Mouse (Mus musculus) limb, embryonic 12.5 days (tissue): ENCODE results near the gene Aebp1. TPM values are rescaled to one million over a fixed set of nuclear protein-coding genes. Genes with fewer than 3 reads are reported as not detected.
"Not testable (repeated sequence)": the region's sequence is repeated elsewhere in the genome, so short reads cannot be mapped to it uniquely, and the experiment has no call there.

Experiments used
- ATAC-seq: fragments of 200-750 bp; cut with Nextera tagmentation; 2 replicates; pipeline ENCODE4 v1.8.0; 2017; ENCODE audit warnings: low read depth, moderate TSS enrichment; ENCODE audit not compliant: insufficient number of reproducible peaks, insufficient read depth, low FRiP score, low TSS enrichment
- H3K27ac ChIP-seq: fragments of 300-500 bp; sonication (generic); 2 replicates; pipeline ENCODE4 v1.5.1; 2016; ENCODE audit warnings: mild to moderate bottlenecking, moderate library complexity
- H3K27me3 ChIP-seq: fragments of 300-500 bp; sonication (generic); 2 replicates; pipeline ENCODE4 v1.6.1; 2016; ENCODE audit warnings: mild to moderate bottlenecking, moderate library complexity
- H3K36me3 ChIP-seq: fragments of 300-500 bp; sonication (generic); 2 replicates; pipeline ENCODE4 v1.6.1; 2016; ENCODE audit warnings: mild to moderate bottlenecking, moderate library complexity
- H3K4me1 ChIP-seq: fragments of 300-500 bp; sonication (generic); replicated peaks from 2 replicates; pipeline ENCODE4 v1.6.1; 2016
- H3K4me2 ChIP-seq: fragments of 300-500 bp; sonication (generic); 2 replicates; pipeline ENCODE4 v1.6.1; 2016; ENCODE audit warnings: mild to moderate bottlenecking, moderate library complexity
- H3K4me3 ChIP-seq: fragments of 300-500 bp; sonication (generic); replicated peaks from 2 replicates; pipeline ENCODE4 v1.5.1; 2016; ENCODE audit warnings: mild to moderate bottlenecking
- H3K9ac ChIP-seq: fragments of 300-500 bp; sonication (generic); replicated peaks from 2 replicates; pipeline ENCODE4 v1.6.1; 2016; ENCODE audit warnings: mild to moderate bottlenecking, moderate library complexity
- H3K9me3 ChIP-seq: fragments of 300-500 bp; sonication (generic); 2 replicates; pipeline ENCODE4 v1.6.1; 2016; ENCODE audit warnings: mild to moderate bottlenecking, moderate library complexity
- WGBS: fragments of 180-500 bp; shearing (Covaris S2); methylation state at CpG from one replicate; pipeline ENCODE4 v1.1.7; 2016; 5-methylcytosine and 5-hydroxymethylcytosine counted together
- polyA plus RNA-seq: library from polyadenylated mRNA; unstranded; fragments of >200 nt; fragmentation: Nextera tagmentation; extraction: Ambion mirVana; gene quantifications from 2 replicates; pipeline ENCODE4 v1.2.1, GENCODE M21; 2016

Gene Aebp1
- polyA plus RNA-seq, 1 experiment from 2014 or later, result 12.5 TPM

DNA sequence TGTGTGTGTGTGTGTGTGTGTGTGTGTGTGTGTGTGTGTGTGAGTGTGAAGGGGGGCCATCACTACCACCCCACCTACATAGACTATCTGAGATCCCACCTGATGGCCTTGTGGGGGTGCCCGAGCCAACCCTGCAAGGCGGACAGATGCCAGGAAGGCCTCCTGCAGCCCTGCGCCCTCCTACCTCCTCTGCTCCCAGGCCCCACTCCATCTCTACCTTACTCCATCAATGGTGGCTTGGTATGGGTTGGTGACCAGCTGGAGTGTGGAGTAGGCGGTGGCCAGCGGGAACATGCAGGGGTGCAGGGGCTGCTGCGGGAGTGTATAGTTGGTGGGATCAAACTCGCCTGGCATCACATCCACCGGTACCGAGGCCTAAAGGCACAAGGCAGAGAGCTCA lies 11.4 kb downstream of the Aebp1 start:
- Histone ChIP-seq H3K4me3 (no peak overlapping the region), H3K9ac (no peak overlapping the region), H3K4me1 (peaks cover 11% of the 10 kb centered on the region), H3K27me3 (no peaks in the 10 kb centered on the region), H3K4me2 (no peak overlapping the region), H3K9me3 (no peaks in the 10 kb centered on the region), H3K27ac (no peak overlapping the region), H3K36me3 (peaks cover 85% of the 10 kb centered on the region)
- WGBS, result 99% methylated on average over 9 of the region's 9 CpGs
- ATAC-seq, result no peak

DNA sequence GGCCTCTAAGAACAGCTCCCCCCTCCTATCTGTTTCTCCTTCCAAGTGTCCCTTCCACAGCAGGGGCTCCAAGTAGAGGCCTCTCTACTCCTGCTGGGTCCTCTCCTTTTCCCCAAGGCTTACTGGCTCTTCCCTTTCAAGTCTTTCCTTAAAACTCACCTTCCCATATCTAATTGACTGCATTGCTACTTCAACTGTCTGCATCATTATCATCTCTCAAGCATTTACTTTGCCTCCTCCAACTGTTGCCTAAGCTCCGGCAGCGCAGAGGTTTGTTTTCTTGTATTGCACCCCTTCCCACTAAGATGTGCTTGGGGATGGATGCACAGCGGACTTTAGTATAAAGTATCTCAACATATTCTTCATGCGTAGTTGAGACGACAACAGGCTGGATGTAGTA lies 15.7 kb downstream of the Aebp1 start:
- Histone ChIP-seq H3K27ac (no peak overlapping the region; the same call in 1 of the 2 replicates), H3K4me1 (peaks cover 16% of the 10 kb centered on the region), H3K9ac (peak overlapping the region; percentile 70), H3K27me3 (no peaks in the 10 kb centered on the region), H3K4me3 (peak overlapping the region; percentile 66), H3K9me3 (no peaks in the 10 kb centered on the region), H3K4me2 (peak overlapping the region; percentile 77), H3K36me3 (peaks cover 42% of the 10 kb centered on the region)
- no peak for ATAC-seq
- 6% methylated on average over 5 of the region's 5 CpGs for WGBS

DNA sequence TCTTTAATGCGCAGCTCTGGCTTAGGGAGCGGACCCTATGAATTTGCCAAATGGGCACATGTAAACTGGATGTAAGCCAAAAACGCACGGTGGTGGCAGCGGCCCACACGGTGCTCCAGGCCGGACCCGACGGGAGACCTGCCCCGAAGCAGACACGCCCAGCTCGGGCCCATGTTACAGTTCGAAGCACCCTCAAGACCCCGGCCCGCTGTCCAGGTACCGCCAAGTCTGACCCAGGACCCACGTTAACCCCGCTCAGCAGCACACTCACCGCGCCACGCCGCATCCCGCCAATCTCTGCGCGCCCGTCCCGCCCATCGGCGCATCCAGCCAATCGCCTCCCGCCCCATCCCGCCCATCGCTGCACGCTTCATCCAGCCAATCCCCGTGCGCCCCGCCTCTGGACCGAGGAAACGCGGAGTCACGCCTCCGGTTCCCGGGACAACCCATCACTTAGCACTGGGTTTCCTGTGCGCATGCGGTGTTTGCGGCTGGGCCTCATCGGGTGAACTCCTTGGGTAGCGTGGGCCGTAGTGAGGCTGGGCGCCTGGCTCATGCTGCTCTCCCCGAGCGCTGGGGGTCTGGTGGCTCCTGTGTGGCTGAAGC lies 16.3 kb downstream of the Aebp1 start, which contains the start of gene Pold2:
Gene Pold2 (minus strand): TSS at position 372 of the 606 bp plus-strand sequence.
- Histone ChIP-seq H3K27me3 (no peaks in the 10 kb centered on the region), H3K9me3 (no peaks in the 10 kb centered on the region), H3K9ac (peak within 1 kb of the TSS; percentile 70), H3K4me1 (peaks cover 16% of the 10 kb centered on the region), H3K4me3 (peak within 1 kb of the TSS; percentile 66), H3K4me2 (peak within 1 kb of the TSS; percentile 77), H3K36me3 (peaks cover 36% of the 10 kb centered on the region), H3K27ac (peak within 1 kb of the TSS; percentile 93)
- under 1% methylated on average over 52 of the region's 52 CpGs for WGBS
- ATAC-seq, result peak; percentile 99

DNA sequence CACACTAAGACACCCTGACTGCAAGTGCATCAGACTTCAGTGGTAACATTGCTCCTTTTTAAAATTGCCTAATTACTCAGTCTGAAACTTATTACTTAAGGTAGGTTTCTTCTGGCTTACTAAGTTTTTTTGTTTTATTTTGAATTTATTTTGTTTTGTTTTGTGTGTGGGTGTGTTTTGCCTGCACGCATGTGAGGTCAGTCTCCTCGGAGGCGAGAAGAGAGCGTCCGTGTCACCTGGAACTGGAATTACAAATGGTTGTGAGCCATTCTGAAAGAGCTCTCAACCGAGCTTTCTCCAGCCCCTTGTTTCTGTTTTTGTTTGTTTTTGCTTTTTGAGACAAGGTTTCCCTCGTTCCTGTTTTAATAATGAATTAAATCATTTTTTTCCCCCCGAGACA lies 16.9 kb downstream of the Aebp1 start:
- H3K9me3 ChIP-seq, result no peaks in the 10 kb centered on the region
- no peaks in the 10 kb centered on the region for H3K27me3 ChIP-seq
- ATAC-seq, result no peak
- peak overlapping the region; percentile 93 for H3K27ac ChIP-seq
- peak overlapping the region; percentile 77 for H3K4me2 ChIP-seq
- H3K9ac ChIP-seq, result no peak overlapping the region; the same call in 1 of the 2 replicates
- peaks cover 16% of the 10 kb centered on the region for H3K4me1 ChIP-seq
- peak overlapping the region; percentile 66 for H3K4me3 ChIP-seq
- peaks cover 30% of the 10 kb centered on the region for H3K36me3 ChIP-seq
- 49% methylated on average over 8 of the region's 8 CpGs for WGBS

DNA sequence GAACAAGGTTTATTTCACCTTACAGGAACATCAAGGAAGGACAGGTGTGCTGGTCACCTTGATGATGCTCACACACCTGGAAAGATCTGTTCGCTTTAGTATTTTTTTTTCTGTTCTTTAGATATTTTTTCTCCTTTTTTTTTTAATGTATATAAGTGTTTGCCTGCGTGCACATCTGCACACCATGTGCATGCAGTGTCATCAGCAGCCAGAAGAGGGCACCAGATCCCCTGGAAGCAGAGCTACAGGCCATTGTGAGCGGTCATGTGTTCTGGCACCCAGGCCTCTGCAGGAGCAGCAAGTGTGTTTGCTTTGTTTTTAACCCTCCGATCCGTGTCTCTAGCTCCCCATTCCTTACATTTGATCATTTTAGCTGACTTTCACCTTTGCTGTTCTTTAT lies 18.2 kb downstream of the Aebp1 start:
- H3K27me3 ChIP-seq, result no peaks in the 10 kb centered on the region
- ATAC-seq, result no peak

DNA sequence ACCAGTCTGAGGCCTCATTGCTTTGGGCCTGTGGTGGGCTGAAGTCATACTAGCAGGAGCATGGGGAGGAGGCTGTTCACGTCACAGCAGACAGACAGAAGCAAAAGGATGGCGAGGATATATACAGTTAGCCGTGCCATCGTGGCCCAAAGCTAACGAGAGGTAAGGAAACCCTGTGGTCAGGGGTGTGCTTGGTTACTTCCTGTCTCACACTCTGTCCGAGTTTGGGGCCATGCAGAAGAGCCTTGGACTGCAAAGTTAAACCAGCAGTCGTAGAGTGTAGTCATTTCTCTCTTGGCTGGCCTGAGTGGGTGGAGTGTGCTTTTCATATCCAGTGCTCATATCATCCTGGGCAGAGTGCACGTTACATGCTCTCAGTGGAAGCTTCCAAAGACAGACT lies 20.8 kb downstream of the Aebp1 start:
- no peak overlapping the region for H3K4me3 ChIP-seq

More for the DNA sequence above, 18.2 kb downstream of the Aebp1 start:
- Histone ChIP-seq H3K36me3 (peaks cover 17% of the 10 kb centered on the region), H3K4me2 (no peak overlapping the region), H3K27ac (no peak overlapping the region), H3K4me1 (peaks cover 16% of the 10 kb centered on the region), H3K4me3 (no peak overlapping the region), H3K9me3 (no peaks in the 10 kb centered on the region), H3K9ac (no peak overlapping the region)
- 55% methylated on average over 5 of the region's 5 CpGs for WGBS

DNA sequence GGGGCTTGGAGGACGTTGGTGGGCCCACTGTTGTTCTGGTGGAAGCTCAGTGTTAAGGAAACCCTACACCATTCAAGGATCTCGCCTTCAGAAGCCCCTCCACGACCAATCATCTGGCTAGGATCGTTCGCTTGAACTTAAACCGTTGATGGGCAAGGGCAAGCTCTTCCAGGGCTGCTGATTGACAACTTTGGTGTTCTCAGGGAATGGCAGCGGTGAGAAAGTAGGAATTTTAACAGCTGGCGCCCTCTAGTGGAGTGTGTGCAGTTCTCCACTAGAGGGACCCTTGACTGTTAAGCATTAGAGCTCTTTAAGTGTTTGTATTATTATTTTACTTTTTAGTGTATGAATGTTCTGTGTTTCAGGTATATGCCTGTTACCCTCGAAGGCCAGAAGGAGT lies 24.4 kb downstream of the Aebp1 start:
- Histone ChIP-seq H3K4me3 (no peak overlapping the region), H3K36me3 (no peaks in the 10 kb centered on the region), H3K4me1 (peaks cover 30% of the 10 kb centered on the region), H3K9me3 (no peaks in the 10 kb centered on the region), H3K9ac (no peak overlapping the region), H3K27ac (0 out of 2 replicates have a peak overlapping the region, but pooled peaks have one; percentile 54), H3K27me3 (no peaks in the 10 kb centered on the region), H3K4me2 (no peak overlapping the region)
- no peak for ATAC-seq
- WGBS, result 22% methylated on average over 9 of the region's 9 CpGs

More for the DNA sequence above, 20.8 kb downstream of the Aebp1 start:
- WGBS, result 71% methylated on average over 8 of the region's 8 CpGs
- Histone ChIP-seq H3K9me3 (no peaks in the 10 kb centered on the region), H3K4me2 (no peak overlapping the region), H3K36me3 (no peaks in the 10 kb centered on the region), H3K27ac (no peak overlapping the region), H3K4me1 (peaks cover 15% of the 10 kb centered on the region), H3K27me3 (no peaks in the 10 kb centered on the region), H3K9ac (no peak overlapping the region)
- no peak for ATAC-seq

DNA sequence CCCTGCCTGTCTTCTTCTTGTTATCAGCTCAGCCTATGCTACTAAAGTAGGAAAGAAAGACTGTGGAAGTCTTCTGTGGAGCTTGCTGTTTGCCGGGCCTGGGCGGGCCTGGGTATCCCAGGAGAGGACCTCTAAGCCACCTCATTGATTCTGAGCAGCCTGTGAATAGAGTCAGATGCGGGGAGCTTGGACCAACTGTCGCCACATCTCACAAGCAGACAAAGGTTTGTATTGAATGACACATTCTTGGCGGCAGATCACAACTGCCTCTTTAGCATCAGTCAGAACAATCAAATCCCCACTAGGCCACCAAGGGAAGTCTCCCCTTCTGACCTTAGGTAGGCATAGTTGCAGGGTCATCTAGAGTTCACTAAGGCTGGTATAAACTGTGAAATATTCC lies 25.5 kb downstream of the Aebp1 start:
- Histone ChIP-seq H3K9me3 (no peaks in the 10 kb centered on the region), H3K4me1 (peaks cover 39% of the 10 kb centered on the region), H3K4me2 (no peak overlapping the region), H3K27me3 (no peaks in the 10 kb centered on the region), H3K27ac (0 out of 2 replicates have a peak overlapping the region, but pooled peaks have one; percentile 54), H3K4me3 (no peak overlapping the region), H3K9ac (no peak overlapping the region), H3K36me3 (no peaks in the 10 kb centered on the region)
- no peak for ATAC-seq
- 72% methylated on average over 5 of the region's 5 CpGs for WGBS

DNA sequence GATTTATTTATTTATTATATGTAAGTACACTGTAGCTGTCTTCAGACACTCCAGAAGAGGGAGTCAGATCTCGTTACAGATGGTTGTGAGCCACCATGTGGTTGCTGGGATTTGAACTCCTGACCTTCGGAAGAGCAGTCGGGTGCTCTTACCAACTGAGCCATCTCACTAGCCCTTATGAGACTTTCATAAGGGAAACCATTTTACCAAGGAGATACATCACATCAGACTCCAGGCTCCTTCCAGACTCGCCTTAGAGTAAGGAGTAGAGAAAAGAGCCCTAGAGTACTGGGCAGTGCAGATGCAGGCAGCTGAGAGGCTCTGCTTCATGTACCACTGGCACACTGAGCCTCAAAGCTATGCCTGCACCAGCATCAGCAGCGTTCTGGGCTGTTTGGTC lies 26.8 kb downstream of the Aebp1 start:
- not testable (repeated sequence) for H3K27me3 ChIP-seq, H3K36me3 ChIP-seq, H3K9me3 ChIP-seq, H3K4me3 ChIP-seq, H3K9ac ChIP-seq, H3K4me2 ChIP-seq
- 42% methylated on average over 5 of the region's 5 CpGs for WGBS
- Histone ChIP-seq H3K4me1 (peaks cover 49% of the 10 kb centered on the region), H3K27ac (0 out of 2 replicates have a peak overlapping the region, but pooled peaks have one; percentile 62)
- ATAC-seq, result peak; percentile 43; the same call in 1 of the 2 replicates

DNA sequence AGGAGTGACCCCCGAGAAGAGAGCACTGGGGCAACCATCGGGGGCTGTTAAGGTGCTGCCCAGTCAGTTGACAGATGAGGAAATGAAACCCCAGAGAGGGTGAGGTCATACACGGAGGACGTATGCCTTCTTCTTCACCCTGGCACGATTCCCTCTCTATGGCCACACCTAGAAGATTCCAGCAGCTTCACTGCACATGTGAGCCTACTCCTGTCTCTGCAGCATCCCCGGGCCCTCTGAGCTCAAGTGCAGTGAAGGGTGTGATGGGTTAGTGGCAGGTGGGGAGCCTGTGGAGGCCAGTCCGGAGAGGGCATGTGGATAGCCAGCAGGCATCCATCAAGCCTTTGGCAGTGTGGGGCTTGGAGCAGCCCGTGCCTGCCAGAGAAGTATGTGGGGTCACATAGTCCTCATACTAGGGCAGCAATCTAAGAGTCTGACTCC lies 30.4 kb downstream of the Aebp1 start:
- Histone ChIP-seq H3K27me3 (peaks cover 14% of the 10 kb centered on the region), H3K9ac (peak overlapping the region; percentile 31; the same call in 1 of the 2 replicates), H3K36me3 (no peaks in the 10 kb centered on the region), H3K4me3 (no peak overlapping the region), H3K9me3 (no peaks in the 10 kb centered on the region), H3K27ac (no peak overlapping the region), H3K4me2 (no peak overlapping the region), H3K4me1 (peaks cover 51% of the 10 kb centered on the region)
- no peak for ATAC-seq
- 53% methylated on average over 8 of the region's 8 CpGs for WGBS

DNA sequence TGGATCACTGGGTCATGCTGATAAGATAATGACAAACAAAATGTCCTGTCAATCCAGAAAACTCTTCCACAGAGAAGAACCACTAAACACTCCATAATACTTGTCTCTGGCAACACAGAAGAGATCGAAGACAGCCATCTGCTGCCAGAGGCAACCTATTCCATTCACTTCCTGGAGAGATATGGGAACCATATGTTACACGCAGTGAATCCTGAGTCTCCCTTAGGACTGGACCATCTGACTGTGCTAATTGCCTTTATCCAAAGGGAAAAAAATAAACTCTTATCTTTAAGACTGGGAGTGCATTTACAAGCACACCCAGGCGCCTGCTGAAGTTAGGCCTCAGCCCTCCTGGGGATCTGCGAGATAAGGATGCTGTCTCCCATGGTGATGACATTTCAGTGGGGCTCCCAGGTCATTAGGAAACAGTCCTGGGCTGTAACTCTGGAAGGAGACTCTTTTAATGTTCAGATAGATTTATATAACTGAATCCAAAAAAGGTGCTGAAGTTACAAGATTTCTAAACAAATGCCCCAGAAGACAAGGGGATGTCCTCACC lies 31.1 kb downstream of the Aebp1 start:
- H3K9ac ChIP-seq, result no peak overlapping the region
- no peaks in the 10 kb centered on the region for H3K36me3 ChIP-seq
- H3K27ac ChIP-seq, result no peak overlapping the region
- ATAC-seq, result no peak
- WGBS, result 27% methylated on average over 4 of the region's 4 CpGs
- H3K4me2 ChIP-seq, result no peak overlapping the region
- H3K4me3 ChIP-seq, result no peak overlapping the region
- peaks cover 22% of the 10 kb centered on the region for H3K27me3 ChIP-seq
- no peaks in the 10 kb centered on the region for H3K9me3 ChIP-seq
- peaks cover 56% of the 10 kb centered on the region for H3K4me1 ChIP-seq
